Mouse (Mus musculus) cerebellum, adult 2 months (tissue): Measurements from ENCODE around the gene Fut2. TPM values are rescaled to one million over a fixed set of nuclear protein-coding genes. Genes with fewer than 3 reads are reported as not detected.
A peak's percentile ranks its signal among the peaks of the same experiment; 100 is the strongest.

Source experiments
- DNase-seq, 2 experiments: peaks; one replicate each; pipeline ENCODE4 v3.0.0; 2021
- H3K27ac ChIP-seq: fragments of 200-500 bp; 2 replicates; pipeline ENCODE4 v1.5.1; 2012; ENCODE audit warnings: low read length, control low read depth, inconsistent platforms; ENCODE audit not compliant: insufficient read depth
- H3K27me3 ChIP-seq: fragments of 200-500 bp; 2 replicates; pipeline ENCODE4 v1.6.1; 2012; ENCODE audit warnings: inconsistent platforms, mild to moderate bottlenecking, low read length, moderate library complexity; ENCODE audit not compliant: control insufficient read depth, insufficient read depth
- H3K4me1 ChIP-seq: fragments of 200-500 bp; 2 replicates; pipeline ENCODE4 v1.6.1; 2011; ENCODE audit warnings: low read length; ENCODE audit not compliant: control insufficient read depth, insufficient read depth
- H3K4me3 ChIP-seq: fragments of 200-500 bp; replicated peaks from 2 replicates; pipeline ENCODE3; 2011; ENCODE audit warnings: mild to moderate bottlenecking, low read depth, low read length, control low read depth; ENCODE audit not compliant: insufficient read depth
- CTCF ChIP-seq: fragments of 200-500 bp; IDR thresholded peaks from 2 replicates; pipeline ENCODE4 v1.5.1; 2011; ENCODE audit warnings: low read depth, mild to moderate bottlenecking, control low read depth, low read length, moderate library complexity, borderline replicate concordance; ENCODE audit not compliant: insufficient read depth
- POLR2A ChIP-seq: fragments of 200-500 bp; IDR thresholded peaks from 2 replicates; pipeline ENCODE4 v1.6.1; 2011; ENCODE audit warnings: low read length, control low read depth, borderline replicate concordance; ENCODE audit not compliant: insufficient read depth
- WGBS: fragments of 180-500 bp; shearing (Covaris S2); methylation state at CpG from one replicate; pipeline ENCODE4 v1.1.7; 2018; 5-methylcytosine and 5-hydroxymethylcytosine counted together
- polyA plus RNA-seq: library from polyadenylated mRNA; depleted of rRNA; stranded (reverse); fragments of >200 nt; gene quantifications from 2 replicates; pipeline ENCODE4 v1.2.3, GENCODE M21; 2012

Gene Fut2
- polyA plus RNA-seq, 1 experiment, result 1.4 TPM

GRCm38 (mm10) chr7:45643441-45644178, 22.6 kb downstream of the Fut2 start:
- 5% methylated on average over 28 of the region's 28 CpGs for WGBS
- Histone ChIP-seq H3K27ac (peak overlapping the region; percentile 84), H3K4me1 (peaks cover 22% of the 10 kb centered on the region), H3K27me3 (no peaks in the 10 kb centered on the region), H3K4me3 (peak overlapping the region; percentile 74)
- DNase-seq, result peak; percentile 99 to 100
- peak; percentile 84 for TF ChIP-seq POLR2A
- no peak for TF ChIP-seq CTCF

- WGBS, result 27% methylated on average over 16 of the region's 16 CpGs
- Histone ChIP-seq H3K27me3 (no peaks in the 10 kb centered on the region), H3K4me3 (peak overlapping the region; percentile 74), H3K4me1 (peaks cover 24% of the 10 kb centered on the region), H3K27ac (peak overlapping the region; percentile 84)
- no peak for DNase-seq
- no peak for TF ChIP-seq CTCF
- no peak for TF ChIP-seq POLR2A
These were observed 23.5 kb downstream of the Fut2 start for GRCm38 (mm10) chr7:45642503-45643255.

GRCm38 (mm10) chr7:45642083-45642482, 24.1 kb downstream of the Fut2 start:
- Histone ChIP-seq H3K27ac (peak overlapping the region; percentile 84), H3K4me3 (peak overlapping the region; percentile 37), H3K27me3 (no peaks in the 10 kb centered on the region), H3K4me1 (peaks cover 26% of the 10 kb centered on the region)
- DNase-seq, result peak; percentile 58 to 65
- WGBS, result 19% methylated on average over 5 of the region's 5 CpGs
- TF ChIP-seq POLR2A, result no peak
- no peak for TF ChIP-seq CTCF

- no peaks in the 10 kb centered on the region for H3K27me3 ChIP-seq
- H3K27ac ChIP-seq, result peak overlapping the region; percentile 84
- WGBS, result 8% methylated on average over 17 of the region's 17 CpGs
- DNase-seq, result peak; percentile 61 to 74
- H3K4me1 ChIP-seq, result peaks cover 26% of the 10 kb centered on the region
- no peak for TF ChIP-seq POLR2A
- TF ChIP-seq CTCF, result no peak
- peak overlapping the region; percentile 36 for H3K4me3 ChIP-seq
These were observed 24.7 kb downstream of the Fut2 start for GRCm38 (mm10) chr7:45641391-45642040.

- 75% methylated on average over 19 of the region's 19 CpGs for WGBS
- Histone ChIP-seq H3K4me1 (peaks cover 26% of the 10 kb centered on the region), H3K4me3 (no peak overlapping the region), H3K27ac (0 out of 2 replicates have a peak overlapping the region, but pooled peaks have one; percentile 84), H3K27me3 (no peaks in the 10 kb centered on the region)
- TF ChIP-seq POLR2A (no peak), CTCF (no peak)
- no peak for DNase-seq
These were observed 25.8 kb downstream of the Fut2 start for GRCm38 (mm10) chr7:45640191-45640957.

- Histone ChIP-seq H3K4me1 (peaks cover 26% of the 10 kb centered on the region), H3K27me3 (no peaks in the 10 kb centered on the region), H3K27ac (0 out of 2 replicates have a peak within 1 kb of the TSS, but pooled peaks have one; percentile 84), H3K4me3 (no peak within 1 kb of the TSS)
- DNase-seq, result no peak
- TF ChIP-seq POLR2A, result no peak
- no peak for TF ChIP-seq CTCF
- WGBS, result 38% methylated on average over 19 of the region's 19 CpGs
These were observed 26.6 kb downstream of the Fut2 start, which contains the start of gene Mamstr for GRCm38 (mm10) chr7:45639561-45640027. Gene Mamstr (plus strand): TSS chr7:45639977.
